In genomic region chr5:105454105-105454504, GRCm38 (mm10) we compare ENCODE assay signal across 26 mouse cellular contexts. TPM values are rescaled to one million over a fixed set of nuclear protein-coding genes. Genes with fewer than 3 reads are reported as not detected.
A peak's percentile ranks its signal among the peaks of the same experiment; 100 is the strongest.
DNase-seq lines count a peak whose midpoint lies in the region; ATAC-seq lines count a peak whose summit lies in the region.
"Had no signal": no experiment of that assay in that cellular context is flagged by ENCODE, and none has a peak within 500 bp of the region (broad histone marks: within the 10 kb centered on the region; RNA-seq: fewer than 3 reads in every experiment).

No protein-coding gene starts in this region.

- no peak overlapping the region for H3K4me2 ChIP-seq in kidney, embryonic 15.5 days
- no peak overlapping the region for H3K4me2 ChIP-seq in neural tube, embryonic 14.5 days (ENCODE audit: low read depth, low read length)
- no peak overlapping the region for H3K4me2 ChIP-seq in neural tube, embryonic 15.5 days
- H3K4me2 ChIP-seq: embryonic facial prominence, embryonic 15.5 days; heart, embryonic 12.5 days; heart, embryonic 15.5 days had no signal

- H3K27me3 ChIP-seq in kidney, embryonic 15.5 days = no peaks in the 10 kb centered on the region
- no peaks in the 10 kb centered on the region for H3K27me3 ChIP-seq in neural tube, embryonic 14.5 days (ENCODE audit: control insufficient read depth, insufficient read depth, low read length)
- H3K27me3 ChIP-seq in neural tube, embryonic 15.5 days (replicated peaks) = no peaks in the 10 kb centered on the region
- H3K27me3 ChIP-seq: embryonic facial prominence, embryonic 15.5 days; heart, embryonic 12.5 days; heart, embryonic 15.5 days had no signal

- peak overlapping the region; percentile 37; the same call in 1 of the 2 replicates for H3K27ac ChIP-seq in kidney, embryonic 15.5 days
- H3K27ac ChIP-seq in neural tube, embryonic 14.5 days (ENCODE audit: low read depth, low read length) = no peak overlapping the region
- no peak overlapping the region for H3K27ac ChIP-seq in neural tube, embryonic 15.5 days (replicated peaks)
- H3K27ac ChIP-seq: embryonic facial prominence, embryonic 15.5 days; heart, embryonic 15.5 days had no signal

- peaks cover 15% of the 10 kb centered on the region for H3K4me1 ChIP-seq in kidney, embryonic 15.5 days
- H3K4me1 ChIP-seq in neural tube, embryonic 14.5 days (ENCODE audit: control insufficient read depth, insufficient read depth, low read length) = no peaks in the 10 kb centered on the region
- H3K4me1 ChIP-seq in neural tube, embryonic 15.5 days = peaks cover 15% of the 10 kb centered on the region
- H3K4me1 ChIP-seq: heart, embryonic 12.5 days; heart, embryonic 15.5 days had no signal

- no peak overlapping the region for H3K9ac ChIP-seq in kidney, embryonic 15.5 days
- H3K9ac ChIP-seq in neural tube, embryonic 14.5 days (replicated peaks; ENCODE audit: low read depth, low read length) = no peak overlapping the region
- no peak overlapping the region for H3K9ac ChIP-seq in neural tube, embryonic 15.5 days (replicated peaks)
- H3K9ac ChIP-seq: embryonic facial prominence, embryonic 15.5 days; forebrain, postnatal 0 days; heart, embryonic 12.5 days; heart, embryonic 15.5 days had no signal

- ATAC-seq in kidney, embryonic 15.5 days (replicated peaks; ENCODE audit: low FRiP score) = no peak
- 0 out of 2 replicates have a peak, but pooled peaks have one; percentile 32 for ATAC-seq in neural tube, embryonic 14.5 days (ENCODE audit: low read depth)
- no peak for ATAC-seq in neural tube, embryonic 15.5 days (ENCODE audit: low FRiP score)
- ATAC-seq: CD4-positive, CD25-positive, alpha-beta regulatory T cell, adult 4 months; forebrain, embryonic 14.5 days; forebrain, postnatal 0 days; hindbrain, embryonic 16.5 days; inflammation-experienced regulatory T-cells, adult 6 months; intestine, embryonic 16.5 days had no signal

- 15% methylated on average over 1 of the region's 1 CpGs for WGBS in kidney, embryonic 15.5 days
- WGBS in neural tube, embryonic 14.5 days = 26% methylated on average over 1 of the region's 1 CpGs
- WGBS in neural tube, embryonic 15.5 days = 21% methylated on average over 1 of the region's 1 CpGs

- H3K9me3 ChIP-seq in kidney, embryonic 15.5 days (replicated peaks) = no peaks in the 10 kb centered on the region
- H3K9me3 ChIP-seq in neural tube, embryonic 14.5 days (ENCODE audit: control insufficient read depth, low read length) = no peaks in the 10 kb centered on the region
- no peaks in the 10 kb centered on the region for H3K9me3 ChIP-seq in neural tube, embryonic 15.5 days (replicated peaks)
- H3K9me3 ChIP-seq: embryonic facial prominence, embryonic 15.5 days; heart, embryonic 12.5 days; heart, embryonic 15.5 days had no signal

- H3K36me3 ChIP-seq in kidney, embryonic 15.5 days = no peaks in the 10 kb centered on the region
- H3K36me3 ChIP-seq in neural tube, embryonic 14.5 days (ENCODE audit: control insufficient read depth, insufficient read depth, low read length) = no peaks in the 10 kb centered on the region
- no peaks in the 10 kb centered on the region for H3K36me3 ChIP-seq in neural tube, embryonic 15.5 days
- H3K36me3 ChIP-seq: embryonic facial prominence, embryonic 15.5 days; heart, embryonic 15.5 days had no signal

- H3K4me3 ChIP-seq in kidney, embryonic 15.5 days (replicated peaks) = no peak overlapping the region
- H3K4me3 ChIP-seq in neural tube, embryonic 14.5 days (ENCODE audit: low read depth, low read length) = no peak overlapping the region
- no peak overlapping the region for H3K4me3 ChIP-seq in neural tube, embryonic 15.5 days (replicated peaks)
- H3K4me3 ChIP-seq: embryonic facial prominence, embryonic 15.5 days; heart, embryonic 12.5 days; heart, embryonic 15.5 days had no signal

- peak; percentile 58 for DNase-seq in heart, adult 11 months
- DNase-seq in heart, adult 18-20 months = no peak
- no peak for DNase-seq in kidney, postnatal 10 days
- DNase-seq: adrenal gland, adult 2 months; adrenal gland, postnatal 14 days; cerebellum, adult 11-12 months; cerebellum, adult 8-10 months; cerebellum, postnatal 10 days; cerebellum, postnatal 36 days; embryo, embryonic 11 days; forebrain, postnatal 0 days; gastrocnemius, postnatal 10 days; gastrocnemius, postnatal 36 days; heart, postnatal 10 days; heart, postnatal 36 days had no signal

RNA-seq across cellular contexts. Expression of gene Lrrc8b, which starts 38.5 kb away (rescaled TPM):
- 1 to 10 TPM; 4.1 to 4.9 TPM for total RNA-seq in heart, adult 18-20 months (2021)
- 6.1 and 7.3 TPM in 2 replicates for polyA plus RNA-seq in kidney, embryonic 15.5 days (2015; fragmentation: Nextera tagmentation; extraction: Ambion mirVana)
- 22.9 and 25.4 TPM in 2 replicates for polyA plus RNA-seq in neural tube, embryonic 14.5 days (2014; fragmentation: Nextera tagmentation; extraction: Ambion mirVana)
- polyA plus RNA-seq in neural tube, embryonic 15.5 days (2015; fragmentation: Nextera tagmentation; extraction: Ambion mirVana) = 11.6 and 13.8 TPM in 2 replicates
